Mouse (Mus musculus): Measurements from ENCODE around the gene Cyp3a41b. TPM values are rescaled to one million over a fixed set of nuclear protein-coding genes. Genes with fewer than 3 reads are reported as not detected.
"Not testable (repeated sequence)": the region's sequence is repeated elsewhere in the genome, so short reads cannot be mapped to it uniquely, and the experiment has no call there.

The Cyp3a41b gene
- not detected for polyA plus RNA-seq (2012; fragmentation: generic; extraction: Trizol)

DNA sequence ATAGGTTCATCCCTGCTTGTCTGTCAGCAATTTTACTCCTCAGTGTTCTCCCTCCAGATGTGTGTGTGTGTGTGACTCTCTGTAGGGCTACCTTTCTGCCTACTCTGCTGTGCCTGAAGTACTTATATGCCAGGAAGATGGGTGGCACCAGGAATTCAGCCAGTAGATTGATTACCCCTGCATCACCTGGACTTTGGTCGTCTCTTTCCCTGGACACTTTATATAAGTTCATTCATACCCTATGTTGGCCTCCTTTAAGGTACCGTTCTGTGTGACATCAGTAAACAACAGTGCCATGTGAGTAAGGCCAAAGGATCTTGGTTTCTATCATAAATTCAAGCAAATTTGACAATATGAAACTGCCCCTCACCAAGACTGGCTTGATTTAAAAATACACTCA, at the start of gene Cyp3a41b:
Gene Cyp3a41b, minus strand, starts transcription at position 101 of the 400 bp plus-strand sequence.
- H3K27me3 ChIP-seq (ENCODE audit: control insufficient read depth, insufficient read depth, insufficient read length); H3K4me2 ChIP-seq (ENCODE audit: low read depth); H3K79me2 ChIP-seq (ENCODE audit: control insufficient read depth, insufficient read depth); H3K36me3 ChIP-seq (ENCODE audit: control insufficient read depth, insufficient read depth); H3ac ChIP-seq (ENCODE audit: control insufficient read depth, insufficient read length); H3K4me3 ChIP-seq: not testable (repeated sequence)

DNA sequence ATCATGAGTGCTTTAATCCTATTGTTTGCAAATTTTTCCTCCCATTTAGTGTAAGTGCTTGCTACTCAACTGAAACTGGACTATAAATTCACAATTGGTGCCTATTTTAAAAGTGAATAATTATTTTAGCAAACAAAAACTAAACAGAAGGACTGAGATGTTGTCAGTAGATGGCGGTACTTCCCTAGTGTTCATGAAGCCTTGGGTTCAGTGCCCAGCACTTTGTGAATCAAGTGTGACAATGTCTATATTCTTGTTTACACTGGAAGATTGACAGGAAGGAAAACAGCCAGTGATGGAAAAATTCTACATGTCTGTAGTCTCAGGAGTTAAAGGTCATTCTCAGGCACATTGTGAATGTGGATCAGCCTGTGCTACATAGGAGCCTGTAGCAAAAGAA, 47.8 kb upstream of the Cyp3a41b start:
- H3K36me3 ChIP-seq (ENCODE audit: control insufficient read depth, insufficient read depth); H3K4me2 ChIP-seq (ENCODE audit: low read depth); H3K79me2 ChIP-seq (ENCODE audit: control insufficient read depth, insufficient read depth); H3K27me3 ChIP-seq (ENCODE audit: control insufficient read depth, insufficient read depth, insufficient read length); H3ac ChIP-seq (ENCODE audit: control insufficient read depth, insufficient read length); H3K4me3 ChIP-seq: not testable (repeated sequence)

- not testable (repeated sequence) for H3K4me3 ChIP-seq; H3K27me3 ChIP-seq (ENCODE audit: control insufficient read depth, insufficient read depth, insufficient read length); H3ac ChIP-seq (ENCODE audit: control insufficient read depth, insufficient read length); H3K36me3 ChIP-seq (ENCODE audit: control insufficient read depth, insufficient read depth); H3K4me2 ChIP-seq (ENCODE audit: low read depth); H3K79me2 ChIP-seq (ENCODE audit: control insufficient read depth, insufficient read depth)
Measured at GRCm38 (mm10) chr5:145604891-145605290, 20.4 kb upstream of the Cyp3a41b start.

- not testable (repeated sequence) for H3ac ChIP-seq (ENCODE audit: control insufficient read depth, insufficient read length); H3K79me2 ChIP-seq (ENCODE audit: control insufficient read depth, insufficient read depth); H3K4me2 ChIP-seq (ENCODE audit: low read depth); H3K27me3 ChIP-seq (ENCODE audit: control insufficient read depth, insufficient read depth, insufficient read length); H3K4me3 ChIP-seq; H3K36me3 ChIP-seq (ENCODE audit: control insufficient read depth, insufficient read depth)
Measured at GRCm38 (mm10) chr5:145597851-145598250, 13.3 kb upstream of the Cyp3a41b start.

DNA sequence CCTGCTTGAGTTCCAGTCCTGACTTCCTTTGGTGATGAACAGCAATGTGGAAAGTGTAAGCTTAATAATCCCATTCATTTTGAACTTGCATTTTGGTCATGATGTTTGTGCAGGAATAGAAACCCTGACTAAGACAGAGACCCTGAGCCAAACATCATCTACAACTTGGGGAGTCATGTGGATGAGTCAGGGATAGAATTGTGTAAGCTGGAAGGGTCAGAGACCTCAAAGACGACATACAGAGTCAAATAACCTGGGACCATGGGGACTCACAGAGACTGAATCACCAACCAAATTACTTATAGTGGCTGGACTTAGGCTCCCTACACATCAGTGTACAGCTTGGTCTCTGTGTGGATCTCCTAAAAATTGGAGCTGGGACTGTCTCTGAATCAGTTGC, 7.2 kb downstream of the Cyp3a41b start:
- H3K4me2 ChIP-seq (ENCODE audit: low read depth); H3K27me3 ChIP-seq (ENCODE audit: control insufficient read depth, insufficient read depth, insufficient read length); H3K79me2 ChIP-seq (ENCODE audit: control insufficient read depth, insufficient read depth); H3K36me3 ChIP-seq (ENCODE audit: control insufficient read depth, insufficient read depth); H3ac ChIP-seq (ENCODE audit: control insufficient read depth, insufficient read length); H3K4me3 ChIP-seq: not testable (repeated sequence)

- not testable (repeated sequence) for H3K4me2 ChIP-seq (ENCODE audit: low read depth); H3K4me3 ChIP-seq; H3K79me2 ChIP-seq (ENCODE audit: control insufficient read depth, insufficient read depth); H3K27me3 ChIP-seq (ENCODE audit: control insufficient read depth, insufficient read depth, insufficient read length); H3K36me3 ChIP-seq (ENCODE audit: control insufficient read depth, insufficient read depth); H3ac ChIP-seq (ENCODE audit: control insufficient read depth, insufficient read length)
Measured at GRCm38 (mm10) chr5:145575660-145576059, 8.9 kb downstream of the Cyp3a41b start.

DNA sequence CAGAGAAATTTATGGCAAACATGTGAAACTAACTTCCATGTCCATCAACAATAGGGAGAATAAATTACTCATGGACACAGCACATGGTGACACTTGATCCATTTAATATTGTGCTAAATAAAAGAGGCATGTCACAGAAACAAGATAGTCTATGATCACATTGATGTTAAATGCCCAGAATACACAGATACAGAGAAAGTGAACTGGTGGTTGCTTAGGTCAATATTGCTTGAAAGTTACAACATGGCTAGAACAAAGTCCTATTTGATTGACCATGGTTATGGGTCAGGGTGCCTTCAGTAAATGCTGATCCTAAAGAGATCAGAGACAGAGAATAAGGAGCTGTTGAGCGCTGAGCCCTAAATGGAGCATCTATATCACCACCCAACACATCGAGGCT, 12.6 kb downstream of the Cyp3a41b start:
- not testable (repeated sequence) for H3K4me2 ChIP-seq (ENCODE audit: low read depth); H3K4me3 ChIP-seq; H3ac ChIP-seq (ENCODE audit: control insufficient read depth, insufficient read length); H3K79me2 ChIP-seq (ENCODE audit: control insufficient read depth, insufficient read depth); H3K36me3 ChIP-seq (ENCODE audit: control insufficient read depth, insufficient read depth); H3K27me3 ChIP-seq (ENCODE audit: control insufficient read depth, insufficient read depth, insufficient read length)

Other genes with a start within 250 kb of the Cyp3a41b start
- gene Cyp3a57, start 239.5 kb downstream of the Cyp3a41b start, polyA plus RNA-seq (2012; fragmentation: generic; extraction: Trizol), result not detected
- not detected for gene Cyp3a16, start 115.0 kb downstream of the Cyp3a41b start, polyA plus RNA-seq (2012; fragmentation: generic; extraction: Trizol)
- 6.6 TPM for gene Cyp3a41a, start 135.4 kb upstream of the Cyp3a41b start, polyA plus RNA-seq (2012; fragmentation: generic; extraction: Trizol)
- gene Cyp3a44, start 221.1 kb upstream of the Cyp3a41b start, polyA plus RNA-seq (2012; fragmentation: generic; extraction: Trizol), result not detected

All from myocyte (in vitro differentiated cells).